Mouse (Mus musculus) liver, embryonic 16.5 days (tissue): ENCODE data around the gene Itgam. TPM values are rescaled to one million over a fixed set of nuclear protein-coding genes. Genes with fewer than 3 reads are reported as not detected.
"Not testable (repeated sequence)": the region's sequence is repeated elsewhere in the genome, so short reads cannot be mapped to it uniquely, and the experiment has no call there.

Source experiments
- ATAC-seq: fragments of 200-750 bp; cut with Nextera tagmentation; 2 replicates; pipeline ENCODE4 v1.8.0; 2017; ENCODE audit warnings: low read depth, mild to moderate bottlenecking, moderate number of reproducible peaks, moderate library complexity
- H3K27ac ChIP-seq: fragments of 300-500 bp; sonication (generic); 2 replicates; pipeline ENCODE4 v1.5.1; 2014; ENCODE audit warnings: mild to moderate bottlenecking, low read length
- H3K27me3 ChIP-seq: fragments of 300-500 bp; sonication (generic); 2 replicates; pipeline ENCODE4 v1.6.1; 2014; ENCODE audit warnings: low read depth, low read length, mixed read lengths; ENCODE audit not compliant: control insufficient read depth, insufficient read depth
- H3K36me3 ChIP-seq: fragments of 300-500 bp; sonication (generic); 2 replicates; pipeline ENCODE4 v1.6.1; 2014; ENCODE audit warnings: mild to moderate bottlenecking; ENCODE audit not compliant: control insufficient read depth, insufficient read depth
- H3K4me1 ChIP-seq: fragments of 300-500 bp; sonication (generic); 2 replicates; pipeline ENCODE4 v1.6.1; 2014; ENCODE audit warnings: low read depth, low read length, mixed read lengths; ENCODE audit not compliant: control insufficient read depth
- H3K4me2 ChIP-seq: fragments of 300-500 bp; sonication (generic); 2 replicates; pipeline ENCODE4 v1.6.1; 2014; ENCODE audit warnings: low read depth, low read length, mixed read lengths
- H3K4me3 ChIP-seq: fragments of 300-500 bp; sonication (generic); 2 replicates; pipeline ENCODE4 v1.5.1; 2014; ENCODE audit warnings: low read depth, mild to moderate bottlenecking, low read length
- H3K9ac ChIP-seq: fragments of 300-500 bp; sonication (generic); 2 replicates; pipeline ENCODE4 v1.6.1; 2014; ENCODE audit warnings: low read depth, low read length
- H3K9me3 ChIP-seq: fragments of 300-500 bp; sonication (generic); replicated peaks from 2 replicates; pipeline ENCODE4 v1.6.1; 2016; ENCODE audit warnings: low read length; ENCODE audit not compliant: control insufficient read depth
- WGBS: fragments of 180-500 bp; shearing (Covaris S2); extraction: QIAGEN DNeasy Blood & Tissue Kit; methylation state at CpG from one replicate; pipeline ENCODE4 v1.1.7; 2014; ENCODE audit not compliant: insufficient replicate concordance; 5-methylcytosine and 5-hydroxymethylcytosine counted together
- polyA plus RNA-seq: library from polyadenylated mRNA; unstranded; fragments of >200 nt; fragmentation: Nextera tagmentation; extraction: Ambion mirVana; gene quantifications from 2 replicates; pipeline ENCODE4 v1.2.1, GENCODE M21; 2015

Gene Itgam
- polyA plus RNA-seq: 7.1 and 7.4 TPM in 2 replicates

- Histone ChIP-seq H3K9ac (no peak within 1 kb of the TSS), H3K9me3 (no peaks in the 10 kb centered on the region), H3K4me1 (no peaks in the 10 kb centered on the region), H3K36me3 (no peaks in the 10 kb centered on the region), H3K27me3 (no peaks in the 10 kb centered on the region), H3K4me2 (no peak within 1 kb of the TSS), H3K4me3 (peak within 1 kb of the TSS; percentile 7), H3K27ac (peak within 1 kb of the TSS; percentile 12; the same call in 1 of the 2 replicates)
- no peak for ATAC-seq
- 30% methylated on average over 7 of the region's 7 CpGs for WGBS
Observed at GRCm38 (mm10) chr7:128062456-128062855, at the start of gene Itgam, which contains the start of gene Gm49368. Itgam (plus strand) TSS chr7:128062640. Gm49368 (plus strand) TSS chr7:128062683.

DNA sequence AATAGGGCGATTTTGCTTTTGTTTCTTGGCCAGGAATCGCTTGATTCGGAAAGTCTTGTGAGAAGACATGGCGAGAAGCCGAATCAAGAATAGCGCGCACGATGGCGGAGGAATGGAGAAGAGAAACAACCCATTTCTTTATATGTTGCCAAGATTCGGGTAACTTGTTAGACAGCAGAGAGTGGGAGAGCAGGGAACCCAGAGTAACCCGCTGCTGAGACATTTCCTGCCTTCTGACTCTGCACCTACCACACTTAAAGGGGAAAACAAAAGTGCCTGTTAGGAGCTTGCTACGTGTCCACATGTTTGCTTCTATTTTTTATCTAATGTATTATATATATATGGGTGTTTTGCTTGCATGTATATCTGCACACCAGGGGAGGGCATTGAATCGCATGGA is 49.3 kb upstream of the Itgam start:
- no peak for ATAC-seq
- WGBS: 74% methylated on average over 13 of the region's 13 CpGs
- Histone ChIP-seq H3K4me3 (no peak overlapping the region), H3K27ac (no peak overlapping the region), H3K9ac (no peak overlapping the region), H3K27me3 (no peaks in the 10 kb centered on the region), H3K4me1 (no peaks in the 10 kb centered on the region), H3K36me3 (no peaks in the 10 kb centered on the region), H3K4me2 (no peak overlapping the region), H3K9me3 (no peaks in the 10 kb centered on the region)

- H3K27me3 ChIP-seq, H3K4me2 ChIP-seq, H3K36me3 ChIP-seq, H3K4me3 ChIP-seq, H3K9ac ChIP-seq, H3K9me3 ChIP-seq, ATAC-seq, H3K4me1 ChIP-seq, H3K27ac ChIP-seq: not testable (repeated sequence)
- WGBS: 51% methylated on average over 5 of the region's 5 CpGs
Observed at GRCm38 (mm10) chr7:128016134-128016533, 46.3 kb upstream of the Itgam start.

- Histone ChIP-seq H3K4me2 (no peak overlapping the region), H3K9ac (no peak overlapping the region), H3K27me3 (no peaks in the 10 kb centered on the region), H3K4me3 (no peak overlapping the region), H3K9me3 (no peaks in the 10 kb centered on the region), H3K4me1 (no peaks in the 10 kb centered on the region), H3K36me3 (no peaks in the 10 kb centered on the region), H3K27ac (no peak overlapping the region)
- ATAC-seq: no peak
- WGBS: 72% methylated on average over 6 of the region's 6 CpGs
Observed at GRCm38 (mm10) chr7:128016650-128017049, 45.8 kb upstream of the Itgam start.

DNA sequence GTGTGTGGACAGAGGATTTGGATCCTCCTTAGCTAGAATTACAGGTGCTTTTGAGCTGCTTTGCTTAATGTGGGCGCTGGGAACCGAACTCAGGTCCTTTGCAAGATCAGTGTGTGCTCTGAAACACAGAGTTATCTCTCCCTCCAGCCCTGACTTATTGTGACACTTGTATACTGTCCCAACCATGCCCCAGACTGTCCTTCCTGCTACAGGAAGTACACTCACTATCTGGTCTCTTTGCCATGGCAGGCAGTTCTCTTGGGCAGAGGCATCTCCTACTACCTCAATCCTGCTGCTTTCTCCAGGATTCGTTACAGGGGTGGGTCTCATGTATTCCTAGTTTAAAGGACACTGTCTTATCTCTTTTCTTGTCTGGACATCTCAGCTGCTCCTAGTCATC is 44.2 kb upstream of the Itgam start:
- no peak overlapping the region for H3K9ac ChIP-seq
- no peaks in the 10 kb centered on the region for H3K9me3 ChIP-seq
- no peak overlapping the region for H3K4me2 ChIP-seq
- no peaks in the 10 kb centered on the region for H3K27me3 ChIP-seq
- H3K4me3 ChIP-seq: no peak overlapping the region
- no peaks in the 10 kb centered on the region for H3K36me3 ChIP-seq
- H3K4me1 ChIP-seq: no peaks in the 10 kb centered on the region
- H3K27ac ChIP-seq: no peak overlapping the region
- no peak for ATAC-seq
- WGBS: 43% methylated on average over 3 of the region's 3 CpGs

DNA sequence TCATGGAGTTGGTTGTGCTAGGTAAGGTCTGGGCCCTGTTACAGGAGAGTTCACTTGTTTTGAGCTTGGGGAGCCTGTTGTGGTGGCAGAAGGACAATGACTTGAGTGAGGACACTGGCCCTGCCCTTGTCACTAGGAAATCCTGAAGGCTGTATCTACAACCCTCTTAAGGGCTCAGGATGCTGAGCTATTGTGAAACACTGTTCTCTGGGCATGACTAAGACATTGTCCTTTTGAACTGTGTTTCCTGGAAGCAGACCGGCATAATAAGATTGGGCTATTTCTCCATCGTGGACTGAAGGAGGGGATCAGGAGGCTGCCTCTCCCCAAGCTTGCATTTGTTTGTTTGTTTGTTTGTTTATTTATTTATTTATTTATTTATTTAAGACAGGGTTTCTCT is 43.3 kb upstream of the Itgam start:
- Histone ChIP-seq H3K9me3 (no peaks in the 10 kb centered on the region), H3K4me3 (no peak overlapping the region), H3K27me3 (no peaks in the 10 kb centered on the region), H3K4me1 (no peaks in the 10 kb centered on the region), H3K9ac (no peak overlapping the region), H3K27ac (no peak overlapping the region), H3K4me2 (no peak overlapping the region), H3K36me3 (no peaks in the 10 kb centered on the region)
- no peak for ATAC-seq
- 42% methylated on average over 2 of the region's 2 CpGs for WGBS

- Histone ChIP-seq H3K4me3 (no peak overlapping the region), H3K27ac (no peak overlapping the region), H3K27me3 (no peaks in the 10 kb centered on the region), H3K9ac (no peak overlapping the region), H3K4me1 (no peaks in the 10 kb centered on the region), H3K4me2 (no peak overlapping the region), H3K36me3 (no peaks in the 10 kb centered on the region), H3K9me3 (no peaks in the 10 kb centered on the region)
- ATAC-seq: no peak
- WGBS: 54% methylated on average over 8 of the region's 8 CpGs
Observed at GRCm38 (mm10) chr7:128022974-128023373, 39.5 kb upstream of the Itgam start.

DNA sequence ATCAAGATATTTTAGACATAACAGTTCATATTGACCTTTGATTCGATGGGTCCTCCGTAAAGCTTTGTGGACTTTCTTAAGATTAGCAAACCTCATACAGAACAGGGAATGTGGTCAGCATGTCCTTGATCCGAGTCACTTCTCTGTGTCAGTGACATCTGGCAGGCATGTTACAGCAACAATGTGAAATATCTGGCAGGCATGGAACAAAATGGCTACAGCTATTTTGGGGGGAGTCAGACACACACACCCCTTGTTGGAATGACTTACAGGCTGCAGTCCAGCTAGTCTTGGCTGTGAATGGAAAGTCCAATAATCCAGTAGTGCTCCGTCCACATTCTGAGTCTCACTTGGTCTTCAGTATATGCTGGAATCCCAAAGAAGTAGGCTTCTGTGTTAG is 38.9 kb upstream of the Itgam start:
- no peaks in the 10 kb centered on the region for H3K27me3 ChIP-seq
- no peak for ATAC-seq
- no peak overlapping the region for H3K9ac ChIP-seq
- no peaks in the 10 kb centered on the region for H3K36me3 ChIP-seq
- H3K9me3 ChIP-seq: no peaks in the 10 kb centered on the region
- no peak overlapping the region for H3K4me2 ChIP-seq
- no peak overlapping the region for H3K4me3 ChIP-seq
- WGBS: 78% methylated on average over 4 of the region's 4 CpGs
- no peaks in the 10 kb centered on the region for H3K4me1 ChIP-seq
- no peak overlapping the region for H3K27ac ChIP-seq

DNA sequence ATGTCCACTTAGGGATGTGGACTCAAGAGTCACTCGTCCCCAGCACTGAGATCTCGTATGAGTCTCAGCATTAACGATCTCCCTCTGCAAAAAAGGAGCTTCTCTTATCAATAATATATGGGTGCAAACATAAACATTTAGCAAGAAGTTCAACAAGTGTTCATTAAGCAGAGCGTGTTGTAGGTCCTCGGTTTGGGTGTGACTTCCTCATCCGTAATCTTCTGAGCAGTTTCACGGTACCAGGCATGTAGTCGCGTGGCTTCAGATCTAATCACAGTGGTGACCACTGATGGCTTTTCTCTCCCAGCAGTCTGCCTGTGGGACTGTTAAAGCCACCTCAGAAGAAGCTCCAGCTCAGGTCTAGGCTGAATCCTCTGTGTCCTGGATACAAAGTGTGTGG is 38.1 kb upstream of the Itgam start:
- Histone ChIP-seq H3K27me3 (no peaks in the 10 kb centered on the region), H3K9ac (no peak overlapping the region), H3K36me3 (no peaks in the 10 kb centered on the region), H3K4me1 (no peaks in the 10 kb centered on the region), H3K27ac (no peak overlapping the region), H3K4me2 (no peak overlapping the region), H3K4me3 (no peak overlapping the region), H3K9me3 (no peaks in the 10 kb centered on the region)
- ATAC-seq: no peak
- WGBS: 56% methylated on average over 9 of the region's 9 CpGs
